Mouse (Mus musculus): Measurements from ENCODE around the gene Tspear. TPM values are rescaled to one million over a fixed set of nuclear protein-coding genes. Genes with fewer than 3 reads are reported as not detected.
"Not testable (repeated sequence)": the region's sequence is repeated elsewhere in the genome, so short reads cannot be mapped to it uniquely, and the experiment has no call there.

Gene Tspear
- polyA plus RNA-seq, 1 experiment from 2014 or later = 0.72 TPM

GRCm38 (mm10) chr10:77726186-77726585 is 39.8 kb downstream of the Tspear start, which contains the start of gene Gm10100:
TSS of gene Gm10100 (plus strand) at chr10:77726486.
- H3K9me3 ChIP-seq (ENCODE audit: control insufficient read depth, low read length) = no peaks in the 10 kb centered on the region
- H3K27me3 ChIP-seq (ENCODE audit: control insufficient read depth, insufficient read depth, low read length) = no peaks in the 10 kb centered on the region
- no peak within 1 kb of the TSS for H3K27ac ChIP-seq (ENCODE audit: low read depth, low read length)
- H3K4me3 ChIP-seq (ENCODE audit: low read depth, low read length) = no peak within 1 kb of the TSS
- H3K9ac ChIP-seq (ENCODE audit: low read length) = no peak within 1 kb of the TSS
- WGBS = 44% methylated on average over 3 of the region's 3 CpGs
- no peak within 1 kb of the TSS for H3K4me2 ChIP-seq
- H3K36me3 ChIP-seq (ENCODE audit: control insufficient read depth, insufficient read depth, low read length) = no peaks in the 10 kb centered on the region
- DNase-seq (ENCODE audit: low spot score, missing footprints) (no peak), ATAC-seq (ENCODE audit: low FRiP score) (no peak)
- no peaks in the 10 kb centered on the region for H3K4me1 ChIP-seq (ENCODE audit: control insufficient read depth, insufficient read depth, low read length)

- Histone ChIP-seq H3K27ac (ENCODE audit: low read depth, low read length) (no peak overlapping the region), H3K4me3 (ENCODE audit: low read depth, low read length) (no peak overlapping the region), H3K4me1 (ENCODE audit: control insufficient read depth, insufficient read depth, low read length) (no peaks in the 10 kb centered on the region), H3K9me3 (ENCODE audit: control insufficient read depth, low read length) (no peaks in the 10 kb centered on the region), H3K4me2 (no peak overlapping the region), H3K36me3 (ENCODE audit: control insufficient read depth, insufficient read depth, low read length) (no peaks in the 10 kb centered on the region), H3K9ac (ENCODE audit: low read length) (no peak overlapping the region), H3K27me3 (ENCODE audit: control insufficient read depth, insufficient read depth, low read length) (no peaks in the 10 kb centered on the region)
- no peak for DNase-seq (ENCODE audit: low spot score, missing footprints)
- WGBS = 63% methylated on average over 4 of the region's 4 CpGs
- ATAC-seq (ENCODE audit: low FRiP score) = no peak
These were observed 41.9 kb downstream of the Tspear start for GRCm38 (mm10) chr10:77728280-77728679.

DNA sequence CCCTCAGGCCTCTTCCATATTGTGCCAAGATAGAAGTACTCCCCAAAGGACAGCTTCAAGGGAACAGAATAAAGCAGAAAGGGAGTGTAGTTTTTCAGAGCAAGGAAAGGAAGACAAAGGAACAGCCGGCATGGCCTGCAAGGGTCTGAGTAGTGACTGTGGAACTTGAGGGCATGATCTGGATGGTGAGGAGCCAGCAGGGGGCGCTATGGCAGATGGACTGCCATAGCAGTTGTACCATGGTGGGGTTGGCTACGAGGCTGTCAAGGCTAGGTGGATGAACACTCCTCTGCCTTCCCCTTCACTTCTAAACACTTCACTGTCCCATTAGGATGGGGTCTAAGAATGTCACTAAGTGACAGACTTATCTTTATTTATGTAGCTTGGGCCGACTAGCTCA is 42.9 kb downstream of the Tspear start:
- ATAC-seq (ENCODE audit: low FRiP score) (no peak), DNase-seq (ENCODE audit: low spot score, missing footprints) (no peak)
- no peaks in the 10 kb centered on the region for H3K9me3 ChIP-seq (ENCODE audit: control insufficient read depth, low read length)
- H3K36me3 ChIP-seq (ENCODE audit: control insufficient read depth, insufficient read depth, low read length) = no peaks in the 10 kb centered on the region
- no peaks in the 10 kb centered on the region for H3K27me3 ChIP-seq (ENCODE audit: control insufficient read depth, insufficient read depth, low read length)
- no peak overlapping the region for H3K4me3 ChIP-seq (ENCODE audit: low read depth, low read length)
- no peak overlapping the region for H3K9ac ChIP-seq (ENCODE audit: low read length)
- H3K27ac ChIP-seq (ENCODE audit: low read depth, low read length) = no peak overlapping the region
- 52% methylated on average over 4 of the region's 4 CpGs for WGBS
- H3K4me2 ChIP-seq = no peak overlapping the region
- no peaks in the 10 kb centered on the region for H3K4me1 ChIP-seq (ENCODE audit: control insufficient read depth, insufficient read depth, low read length)

DNA sequence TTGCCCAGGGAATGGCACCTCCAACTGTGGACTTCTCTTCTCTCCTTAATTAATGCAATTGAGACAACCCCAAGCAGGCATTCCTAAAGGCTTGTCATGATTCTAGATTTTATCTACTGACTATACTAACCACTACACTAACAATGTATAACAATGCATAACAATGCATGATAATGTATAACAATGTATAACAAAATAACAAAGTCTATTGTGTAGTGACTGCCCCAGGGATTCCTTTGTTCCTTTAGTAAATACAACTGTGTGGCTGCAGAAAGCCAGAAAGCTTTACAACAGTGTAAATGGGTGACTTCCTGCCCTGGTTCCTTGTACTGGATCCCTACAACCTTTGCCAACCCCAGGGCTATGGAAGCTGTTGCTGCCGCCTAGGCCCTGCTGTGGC is 49.6 kb downstream of the Tspear start:
- Histone ChIP-seq H3K27me3 (ENCODE audit: control insufficient read depth, insufficient read depth, low read length) (no peaks in the 10 kb centered on the region), H3K36me3 (ENCODE audit: control insufficient read depth, insufficient read depth, low read length) (no peaks in the 10 kb centered on the region), H3K9me3 (ENCODE audit: control insufficient read depth, low read length) (no peaks in the 10 kb centered on the region), H3K4me1 (ENCODE audit: control insufficient read depth, insufficient read depth, low read length) (0 out of 2 replicates have a peak, but pooled peaks cover 3% of the 10 kb centered on the region), H3K9ac (ENCODE audit: low read length) (no peak overlapping the region), H3K4me3 (ENCODE audit: low read depth, low read length) (no peak overlapping the region), H3K4me2 (no peak overlapping the region), H3K27ac (ENCODE audit: low read depth, low read length) (no peak overlapping the region)
- WGBS = 96% methylated on average over 1 of the region's 1 CpGs
- no peak for ATAC-seq (ENCODE audit: low FRiP score)
- DNase-seq (ENCODE audit: low spot score, missing footprints) = no peak

GRCm38 (mm10) chr10:77738929-77739328 is 52.6 kb downstream of the Tspear start:
- no peak overlapping the region for H3K9ac ChIP-seq (ENCODE audit: low read length)
- 95% methylated on average over 4 of the region's 4 CpGs for WGBS
- no peaks in the 10 kb centered on the region for H3K9me3 ChIP-seq (ENCODE audit: control insufficient read depth, low read length)
- H3K36me3 ChIP-seq (ENCODE audit: control insufficient read depth, insufficient read depth, low read length) = no peaks in the 10 kb centered on the region
- no peaks in the 10 kb centered on the region for H3K27me3 ChIP-seq (ENCODE audit: control insufficient read depth, insufficient read depth, low read length)
- no peak for DNase-seq (ENCODE audit: low spot score, missing footprints)
- no peak overlapping the region for H3K4me2 ChIP-seq
- ATAC-seq (ENCODE audit: low FRiP score) = no peak
- H3K27ac ChIP-seq (ENCODE audit: low read depth, low read length) = no peak overlapping the region
- no peak overlapping the region for H3K4me3 ChIP-seq (ENCODE audit: low read depth, low read length)
- H3K4me1 ChIP-seq (ENCODE audit: control insufficient read depth, insufficient read depth, low read length) = 0 out of 2 replicates have a peak, but pooled peaks cover 3% of the 10 kb centered on the region

- not testable (repeated sequence) for H3K27ac ChIP-seq (ENCODE audit: low read depth, low read length); H3K4me3 ChIP-seq (ENCODE audit: low read depth, low read length); H3K9ac ChIP-seq (ENCODE audit: low read length); H3K9me3 ChIP-seq (ENCODE audit: control insufficient read depth, low read length); H3K4me1 ChIP-seq (ENCODE audit: control insufficient read depth, insufficient read depth, low read length); DNase-seq (ENCODE audit: low spot score, missing footprints); H3K4me2 ChIP-seq; H3K27me3 ChIP-seq (ENCODE audit: control insufficient read depth, insufficient read depth, low read length); H3K36me3 ChIP-seq (ENCODE audit: control insufficient read depth, insufficient read depth, low read length); ATAC-seq (ENCODE audit: low FRiP score)
- 68% methylated on average over 4 of the region's 5 CpGs for WGBS
These were observed 55.7 kb downstream of the Tspear start, which contains the start of gene Gm18596 for GRCm38 (mm10) chr10:77741924-77742688. TSS of gene Gm18596 (minus strand) at chr10:77742638.

DNA sequence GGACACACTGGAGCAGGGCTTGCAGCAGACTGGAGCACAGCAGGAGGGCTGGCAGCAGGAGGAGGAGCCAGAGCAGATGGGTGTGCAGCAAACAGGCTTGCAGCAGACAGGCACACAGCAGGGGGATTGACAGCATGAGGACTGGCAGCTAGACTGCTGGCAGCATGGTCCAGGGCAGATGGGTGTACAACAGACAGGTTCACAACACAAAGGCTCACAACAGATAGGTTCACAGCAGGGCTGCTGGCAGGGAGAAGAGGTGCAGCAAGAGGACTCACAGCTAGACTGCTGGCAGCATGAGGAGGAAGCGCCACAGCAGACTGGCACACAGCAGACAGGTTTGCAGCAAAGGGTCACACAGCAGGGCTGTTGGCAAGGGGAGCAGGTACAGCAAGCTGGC is 64.3 kb downstream of the Tspear start:
- not testable (repeated sequence) for H3K4me1 ChIP-seq (ENCODE audit: control insufficient read depth, insufficient read depth, low read length); H3K4me3 ChIP-seq (ENCODE audit: low read depth, low read length); H3K9ac ChIP-seq (ENCODE audit: low read length); H3K9me3 ChIP-seq (ENCODE audit: control insufficient read depth, low read length); H3K27ac ChIP-seq (ENCODE audit: low read depth, low read length); H3K27me3 ChIP-seq (ENCODE audit: control insufficient read depth, insufficient read depth, low read length); ATAC-seq (ENCODE audit: low FRiP score); H3K36me3 ChIP-seq (ENCODE audit: control insufficient read depth, insufficient read depth, low read length); H3K4me2 ChIP-seq; DNase-seq (ENCODE audit: low spot score, missing footprints)
- WGBS = 59% methylated on average over 1 of the region's 1 CpGs

GRCm38 (mm10) chr10:77751254-77751653 is 64.9 kb downstream of the Tspear start, which contains the start of gene Gm9736:
TSS of gene Gm9736 (minus strand) at chr10:77751354.
- ATAC-seq (ENCODE audit: low FRiP score); H3K27ac ChIP-seq (ENCODE audit: low read depth, low read length): not testable (repeated sequence)
- WGBS = 70% methylated on average over 1 of the region's 1 CpGs

DNA sequence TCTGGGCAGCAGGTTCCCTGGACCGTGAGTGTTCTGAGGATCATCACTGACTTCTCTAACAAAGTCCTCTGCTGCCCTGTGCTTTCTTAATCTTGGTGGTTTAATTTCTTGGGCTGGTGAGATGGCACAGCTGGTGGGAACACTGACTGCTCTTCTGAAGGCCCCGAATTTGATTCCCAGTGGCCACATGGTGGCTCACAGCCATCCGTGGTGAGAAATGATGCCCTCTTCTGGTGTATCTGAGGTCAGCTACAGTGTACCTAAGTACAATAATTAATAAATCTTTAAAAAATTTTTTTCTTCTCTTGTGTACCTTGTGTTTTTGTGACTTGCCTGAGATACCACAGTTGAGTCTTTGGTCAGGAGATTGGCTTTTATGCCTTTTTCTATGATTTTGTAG is 65.9 kb downstream of the Tspear start:
- H3K27ac ChIP-seq (ENCODE audit: low read depth, low read length); H3K9ac ChIP-seq (ENCODE audit: low read length); H3K27me3 ChIP-seq (ENCODE audit: control insufficient read depth, insufficient read depth, low read length); H3K4me1 ChIP-seq (ENCODE audit: control insufficient read depth, insufficient read depth, low read length); DNase-seq (ENCODE audit: low spot score, missing footprints); H3K9me3 ChIP-seq (ENCODE audit: control insufficient read depth, low read length); H3K4me2 ChIP-seq; ATAC-seq (ENCODE audit: low FRiP score); H3K4me3 ChIP-seq (ENCODE audit: low read depth, low read length); H3K36me3 ChIP-seq (ENCODE audit: control insufficient read depth, insufficient read depth, low read length): not testable (repeated sequence)
- 57% methylated on average over 3 of the region's 3 CpGs for WGBS

More at GRCm38 (mm10) chr10:77751254-77751653, 64.9 kb downstream of the Tspear start, which contains the start of gene Gm9736:
- not testable (repeated sequence) for H3K9me3 ChIP-seq (ENCODE audit: control insufficient read depth, low read length); H3K9ac ChIP-seq (ENCODE audit: low read length); H3K4me2 ChIP-seq; H3K4me1 ChIP-seq (ENCODE audit: control insufficient read depth, insufficient read depth, low read length); H3K36me3 ChIP-seq (ENCODE audit: control insufficient read depth, insufficient read depth, low read length); DNase-seq (ENCODE audit: low spot score, missing footprints); H3K4me3 ChIP-seq (ENCODE audit: low read depth, low read length); H3K27me3 ChIP-seq (ENCODE audit: control insufficient read depth, insufficient read depth, low read length)
